Mouse (Mus musculus): ENCODE data around the gene Fam240a. TPM values are rescaled to one million over a fixed set of nuclear protein-coding genes. Genes with fewer than 3 reads are reported as not detected.

Gene Fam240a
- polyA plus RNA-seq, 1 experiment = 0.35 TPM

- TF ChIP-seq POLR2A (IDR thresholded peaks at IDR 0.05; ENCODE audit: low read depth, low read length) = no peak
- no peak for TF ChIP-seq CTCF (IDR thresholded peaks at IDR 0.05; ENCODE audit: extremely low read depth, insufficient read depth, insufficient read length, insufficient replicate concordance)
- Histone ChIP-seq H3K36me3 (ENCODE audit: control insufficient read depth, insufficient read depth, low read length) (no peaks in the 10 kb centered on the region), H3K27me3 (ENCODE audit: control insufficient read depth, insufficient read depth, low read length) (no peaks in the 10 kb centered on the region), H3K4me3 (ENCODE audit: extremely low read depth, insufficient read depth, insufficient read length) (no peak overlapping the region), H3K27ac (ENCODE audit: insufficient read depth, low read length) (peak overlapping the region; percentile 45), H3K4me1 (ENCODE audit: control insufficient read depth, insufficient read depth, insufficient read length) (no peaks in the 10 kb centered on the region; the same call in 1 of the 2 replicates)
- peak; percentile 43 to 55 for DNase-seq (ENCODE audit: low read depth in 1 of 2, low spot score in 2 of 2)
- WGBS = 6% methylated on average over 6 of the region's 6 CpGs
Measured at GRCm38 (mm10) chr9:110896595-110896994, 20.1 kb downstream of the Fam240a start.

GRCm38 (mm10) chr9:110895994-110896393 is 20.7 kb downstream of the Fam240a start:
- no peaks in the 10 kb centered on the region for H3K27me3 ChIP-seq (ENCODE audit: control insufficient read depth, insufficient read depth, low read length)
- DNase-seq (ENCODE audit: low read depth in 1 of 2, low spot score in 2 of 2) = no peak
- TF ChIP-seq CTCF (IDR thresholded peaks at IDR 0.05; ENCODE audit: extremely low read depth, insufficient read depth, insufficient read length, insufficient replicate concordance) (no peak), POLR2A (IDR thresholded peaks at IDR 0.05; ENCODE audit: low read depth, low read length) (no peak)
- H3K27ac ChIP-seq (ENCODE audit: insufficient read depth, low read length) = peak overlapping the region; percentile 27; the same call in 1 of the 2 replicates
- H3K4me3 ChIP-seq (ENCODE audit: extremely low read depth, insufficient read depth, insufficient read length) = no peak overlapping the region
- WGBS = 61% methylated on average over 7 of the region's 7 CpGs
- H3K4me1 ChIP-seq (ENCODE audit: control insufficient read depth, insufficient read depth, insufficient read length) = no peaks in the 10 kb centered on the region; the same call in 1 of the 2 replicates
- H3K36me3 ChIP-seq (ENCODE audit: control insufficient read depth, insufficient read depth, low read length) = no peaks in the 10 kb centered on the region

GRCm38 (mm10) chr9:110895507-110895906 is 21.2 kb downstream of the Fam240a start:
- DNase-seq (ENCODE audit: low read depth in 1 of 2, low spot score in 2 of 2) = no peak
- no peaks in the 10 kb centered on the region for H3K27me3 ChIP-seq (ENCODE audit: control insufficient read depth, insufficient read depth, low read length)
- no peak overlapping the region for H3K4me3 ChIP-seq (ENCODE audit: extremely low read depth, insufficient read depth, insufficient read length)
- H3K36me3 ChIP-seq (ENCODE audit: control insufficient read depth, insufficient read depth, low read length) = no peaks in the 10 kb centered on the region
- no peaks in the 10 kb centered on the region; the same call in 1 of the 2 replicates for H3K4me1 ChIP-seq (ENCODE audit: control insufficient read depth, insufficient read depth, insufficient read length)
- TF ChIP-seq CTCF (IDR thresholded peaks at IDR 0.05; ENCODE audit: extremely low read depth, insufficient read depth, insufficient read length, insufficient replicate concordance) (no peak), POLR2A (IDR thresholded peaks at IDR 0.05; ENCODE audit: low read depth, low read length) (no peak)
- peak overlapping the region; percentile 22 for H3K27ac ChIP-seq (ENCODE audit: insufficient read depth, low read length)
- 29% methylated on average over 5 of the region's 5 CpGs for whole genome bisulfite sequencing

- H3K27ac ChIP-seq (ENCODE audit: insufficient read depth, low read length) = no peak overlapping the region
- no peaks in the 10 kb centered on the region; the same call in 1 of the 2 replicates for H3K4me1 ChIP-seq (ENCODE audit: control insufficient read depth, insufficient read depth, insufficient read length)
- TF ChIP-seq CTCF (IDR thresholded peaks at IDR 0.05; ENCODE audit: extremely low read depth, insufficient read depth, insufficient read length, insufficient replicate concordance) = no peak
- no peak for TF ChIP-seq POLR2A (IDR thresholded peaks at IDR 0.05; ENCODE audit: low read depth, low read length)
- H3K27me3 ChIP-seq (ENCODE audit: control insufficient read depth, insufficient read depth, low read length) = no peaks in the 10 kb centered on the region
- H3K4me3 ChIP-seq (ENCODE audit: extremely low read depth, insufficient read depth, insufficient read length) = no peak overlapping the region
- WGBS = 65% methylated on average over 10 of the region's 10 CpGs
- H3K36me3 ChIP-seq (ENCODE audit: control insufficient read depth, insufficient read depth, low read length) = no peaks in the 10 kb centered on the region
- no peak for DNase-seq (ENCODE audit: low read depth in 1 of 2, low spot score in 2 of 2)
Measured at GRCm38 (mm10) chr9:110893429-110893828, 23.2 kb downstream of the Fam240a start.

GRCm38 (mm10) chr9:110892552-110892951 is 24.1 kb downstream of the Fam240a start:
- H3K27ac ChIP-seq (ENCODE audit: insufficient read depth, low read length) = no peak overlapping the region
- no peaks in the 10 kb centered on the region for H3K27me3 ChIP-seq (ENCODE audit: control insufficient read depth, insufficient read depth, low read length)
- 84% methylated on average over 3 of the region's 3 CpGs for WGBS
- TF ChIP-seq CTCF (IDR thresholded peaks at IDR 0.05; ENCODE audit: extremely low read depth, insufficient read depth, insufficient read length, insufficient replicate concordance) = no peak
- TF ChIP-seq POLR2A (IDR thresholded peaks at IDR 0.05; ENCODE audit: low read depth, low read length) = no peak
- DNase-seq (ENCODE audit: low read depth in 1 of 2, low spot score in 2 of 2) = no peak
- no peaks in the 10 kb centered on the region for H3K36me3 ChIP-seq (ENCODE audit: control insufficient read depth, insufficient read depth, low read length)
- H3K4me3 ChIP-seq (ENCODE audit: extremely low read depth, insufficient read depth, insufficient read length) = no peak overlapping the region
- H3K4me1 ChIP-seq (ENCODE audit: control insufficient read depth, insufficient read depth, insufficient read length) = no peaks in the 10 kb centered on the region; the same call in 1 of the 2 replicates

- no peaks in the 10 kb centered on the region for H3K36me3 ChIP-seq (ENCODE audit: control insufficient read depth, insufficient read depth, low read length)
- no peaks in the 10 kb centered on the region for H3K27me3 ChIP-seq (ENCODE audit: control insufficient read depth, insufficient read depth, low read length)
- WGBS = 44% methylated on average over 12 of the region's 12 CpGs
- DNase-seq (ENCODE audit: low read depth in 1 of 2, low spot score in 2 of 2) = no peak
- TF ChIP-seq POLR2A (IDR thresholded peaks at IDR 0.05; ENCODE audit: low read depth, low read length) (no peak), CTCF (IDR thresholded peaks at IDR 0.05; ENCODE audit: extremely low read depth, insufficient read depth, insufficient read length, insufficient replicate concordance) (no peak)
- H3K27ac ChIP-seq (ENCODE audit: insufficient read depth, low read length) = no peak overlapping the region
- no peaks in the 10 kb centered on the region; the same call in 1 of the 2 replicates for H3K4me1 ChIP-seq (ENCODE audit: control insufficient read depth, insufficient read depth, insufficient read length)
- no peak overlapping the region for H3K4me3 ChIP-seq (ENCODE audit: extremely low read depth, insufficient read depth, insufficient read length)
Measured at GRCm38 (mm10) chr9:110891077-110891828, 25.4 kb downstream of the Fam240a start.

Measured in spleen, adult 2 months (tissue).